Mouse (Mus musculus) heart, embryonic 16.5 days (tissue): ENCODE measurements at regions not wholly inside any gene's neighbourhood (a gene's known extent, or its start where the extent isn't known, plus 50 kb on each side); places are given as distances from the start of the nearest gene placed in this dataset.

ENCODE experiments used
- ATAC-seq: fragments of 200-750 bp; cut with Nextera tagmentation; replicated peaks from 2 replicates; pipeline ENCODE4 v1.8.0; 2017; ENCODE audit warnings: moderate number of reproducible peaks; ENCODE audit not compliant: insufficient read depth, low FRiP score; ENCODE audit errors: extremely low read depth
- H3K27ac ChIP-seq: fragments of 300-500 bp; sonication (generic); 2 replicates; pipeline ENCODE4 v1.5.1; 2014; ENCODE audit warnings: mild to moderate bottlenecking, low read length, control low read depth, moderate library complexity
- H3K27me3 ChIP-seq: fragments of 300-500 bp; sonication (generic); 2 replicates; pipeline ENCODE4 v1.6.1; 2014; ENCODE audit warnings: low read length, mixed read lengths; ENCODE audit not compliant: control insufficient read depth, insufficient read depth
- H3K36me3 ChIP-seq: fragments of 300-500 bp; sonication (generic); 2 replicates; pipeline ENCODE4 v1.6.1; 2014; ENCODE audit not compliant: control insufficient read depth, insufficient read depth
- H3K4me1 ChIP-seq: fragments of 300-500 bp; sonication (generic); 2 replicates; pipeline ENCODE4 v1.6.1; 2014; ENCODE audit warnings: low read length, mixed read lengths; ENCODE audit not compliant: control insufficient read depth, insufficient read depth
- H3K4me2 ChIP-seq: fragments of 300-500 bp; sonication (generic); 2 replicates; pipeline ENCODE4 v1.6.1; 2014; ENCODE audit warnings: low read depth, mild to moderate bottlenecking, control low read depth, low read length
- H3K4me3 ChIP-seq: fragments of 300-500 bp; sonication (generic); 2 replicates; pipeline ENCODE4 v1.5.1; 2014; ENCODE audit warnings: mild to moderate bottlenecking, control low read depth, low read length
- H3K9ac ChIP-seq: fragments of 300-500 bp; sonication (generic); 2 replicates; pipeline ENCODE4 v1.6.1; 2014; ENCODE audit warnings: low read length, control low read depth
- H3K9me3 ChIP-seq: fragments of 300-500 bp; sonication (generic); replicated peaks from 2 replicates; pipeline ENCODE4 v1.6.1; 2016; ENCODE audit warnings: low read length; ENCODE audit not compliant: control insufficient read depth
- WGBS: fragments of 180-500 bp; shearing (Covaris S2); extraction: QIAGEN DNeasy Blood & Tissue Kit; methylation state at CpG from one replicate; pipeline ENCODE4 v1.1.7; 2014; 5-methylcytosine and 5-hydroxymethylcytosine counted together

- H3K27ac ChIP-seq: peak overlapping the region; percentile 48; the same call in 1 of the 2 replicates
- no peaks in the 10 kb centered on the region for H3K9me3 ChIP-seq
- peaks cover 16% of the 10 kb centered on the region for H3K4me1 ChIP-seq
- H3K4me2 ChIP-seq: no peak overlapping the region
- no peaks in the 10 kb centered on the region for H3K27me3 ChIP-seq
- no peak overlapping the region for H3K9ac ChIP-seq
- no peaks in the 10 kb centered on the region for H3K36me3 ChIP-seq
- ATAC-seq: peak; percentile 42; the same call in 1 of the 2 replicates
- H3K4me3 ChIP-seq: no peak overlapping the region
- 61% methylated on average over 17 of the region's 17 CpGs for WGBS
Measured at GRCm38 (mm10) chr12:25266701-25267571, 170.0 kb upstream of the Id2 start.

DNA sequence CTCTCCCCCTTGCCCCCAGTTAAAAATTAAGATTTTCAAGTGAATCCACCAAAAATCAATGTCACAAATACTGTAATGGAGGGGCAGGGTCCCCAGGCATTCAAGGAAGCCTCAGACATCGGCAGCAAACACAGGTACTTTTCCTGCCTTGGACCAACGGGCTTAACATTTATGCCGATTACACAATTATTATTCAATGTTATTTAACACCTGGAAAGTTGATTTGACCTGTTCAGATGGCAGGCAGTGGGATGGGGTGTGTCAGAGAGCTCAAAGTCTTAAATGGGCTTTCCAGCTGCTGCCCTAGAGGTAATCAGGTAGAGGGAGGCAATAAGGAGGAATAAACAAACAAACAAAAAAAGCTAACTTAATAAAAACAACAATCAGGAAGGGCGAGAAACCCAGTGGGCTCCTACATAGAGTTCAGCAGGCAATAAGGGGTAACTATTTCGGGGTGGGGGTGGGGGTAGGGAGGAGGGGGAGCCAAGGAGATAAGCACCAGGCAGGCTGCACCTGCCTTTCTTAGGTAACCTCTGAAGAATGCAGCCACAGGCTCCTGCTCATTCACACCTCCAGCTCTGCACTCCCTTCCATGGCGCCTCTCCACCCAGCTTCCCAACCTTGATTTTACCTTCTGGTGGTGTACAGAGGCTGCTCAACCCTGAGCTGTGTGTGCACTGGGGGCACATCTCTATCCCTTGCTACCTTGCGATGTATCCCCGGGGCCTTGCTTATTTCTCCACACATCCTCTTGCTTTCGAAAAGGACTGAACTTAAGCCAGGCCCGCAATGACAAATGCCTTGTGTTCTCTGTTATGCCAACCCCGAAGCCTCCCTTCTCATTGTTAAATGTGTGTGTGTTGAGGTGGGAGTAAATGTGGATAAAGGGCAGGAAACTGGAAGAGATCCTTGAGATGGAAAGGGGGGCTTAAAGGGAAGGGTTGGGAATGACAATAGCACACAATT lies 168.9 kb upstream of the Id2 start:
- no peak overlapping the region for H3K4me2 ChIP-seq
- no peak overlapping the region for H3K27ac ChIP-seq
- H3K27me3 ChIP-seq: no peaks in the 10 kb centered on the region
- H3K36me3 ChIP-seq: no peaks in the 10 kb centered on the region
- no peak for ATAC-seq
- H3K9ac ChIP-seq: no peak overlapping the region
- H3K4me3 ChIP-seq: no peak overlapping the region
- no peaks in the 10 kb centered on the region for H3K9me3 ChIP-seq
- WGBS: 59% methylated on average over 11 of the region's 11 CpGs
- H3K4me1 ChIP-seq: peaks cover 16% of the 10 kb centered on the region

DNA sequence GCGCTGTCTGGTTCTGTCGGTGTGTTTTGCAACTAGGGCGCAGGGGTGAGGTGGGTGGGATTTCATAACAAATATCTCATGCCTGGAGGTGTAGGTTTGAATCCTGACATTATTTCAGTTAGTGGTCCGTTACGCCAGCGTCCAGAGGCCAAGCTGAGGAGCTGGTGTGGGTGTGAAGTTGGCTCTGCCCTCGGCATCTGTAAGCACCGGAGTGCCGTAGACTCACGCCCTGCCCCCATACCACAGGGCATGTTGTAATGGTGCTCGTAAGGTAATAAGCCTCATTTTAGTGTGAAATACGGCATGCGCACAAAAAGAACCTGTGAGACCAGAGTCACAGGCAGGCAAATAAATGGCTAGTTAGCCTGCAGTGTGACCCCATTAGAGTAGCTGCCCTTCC lies 168.1 kb upstream of the Id2 start:
- H3K4me2 ChIP-seq: no peak overlapping the region
- H3K36me3 ChIP-seq: no peaks in the 10 kb centered on the region
- 88% methylated on average over 13 of the region's 13 CpGs for WGBS
- no peak for ATAC-seq
- H3K27me3 ChIP-seq: no peaks in the 10 kb centered on the region
- no peak overlapping the region for H3K27ac ChIP-seq
- no peak overlapping the region for H3K9ac ChIP-seq
- no peak overlapping the region for H3K4me3 ChIP-seq
- peaks cover 16% of the 10 kb centered on the region for H3K4me1 ChIP-seq
- H3K9me3 ChIP-seq: no peaks in the 10 kb centered on the region

DNA sequence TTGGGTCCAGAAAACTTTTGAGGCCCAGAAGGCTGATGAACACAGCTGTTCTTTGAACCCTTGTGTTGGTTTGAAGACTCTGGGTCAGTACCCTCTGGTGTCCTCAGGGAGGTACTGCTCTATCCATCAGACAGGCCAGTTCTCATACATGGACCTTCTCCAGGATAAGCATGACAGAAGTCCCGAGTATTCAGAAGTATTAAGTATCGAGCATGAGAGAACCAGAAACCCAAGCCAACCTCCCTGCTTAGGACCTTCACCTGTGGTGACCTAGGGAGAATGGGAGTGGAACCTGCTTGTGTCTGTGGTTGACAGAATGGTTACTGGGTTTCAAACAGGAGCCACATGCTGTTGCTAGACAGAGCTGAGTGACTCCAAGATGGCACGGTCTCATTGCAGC lies 167.5 kb upstream of the Id2 start:
- ATAC-seq: no peak
- Histone ChIP-seq H3K27ac (no peak overlapping the region), H3K9ac (no peak overlapping the region), H3K4me3 (no peak overlapping the region), H3K9me3 (no peaks in the 10 kb centered on the region), H3K27me3 (no peaks in the 10 kb centered on the region), H3K4me1 (peaks cover 10% of the 10 kb centered on the region), H3K4me2 (no peak overlapping the region), H3K36me3 (no peaks in the 10 kb centered on the region)
- 93% methylated on average over 3 of the region's 3 CpGs for WGBS

- H3K36me3 ChIP-seq: no peaks in the 10 kb centered on the region
- 81% methylated on average over 3 of the region's 3 CpGs for WGBS
- peaks cover 4% of the 10 kb centered on the region for H3K4me1 ChIP-seq
- H3K4me2 ChIP-seq: no peak overlapping the region
- H3K27me3 ChIP-seq: no peaks in the 10 kb centered on the region
- H3K4me3 ChIP-seq: no peak overlapping the region
- 0 out of 2 replicates have a peak, but pooled peaks cover 2% of the 10 kb centered on the region for H3K9me3 ChIP-seq
- no peak overlapping the region for H3K9ac ChIP-seq
- no peak for ATAC-seq
- no peak overlapping the region for H3K27ac ChIP-seq
Measured at GRCm38 (mm10) chr12:25262461-25262860, 165.5 kb upstream of the Id2 start.

GRCm38 (mm10) chr12:25259123-25259522 lies 162.2 kb upstream of the Id2 start:
- ATAC-seq: no peak
- H3K36me3 ChIP-seq: no peaks in the 10 kb centered on the region
- 0 out of 2 replicates have a peak, but pooled peaks cover 3% of the 10 kb centered on the region for H3K4me1 ChIP-seq
- H3K9ac ChIP-seq: no peak overlapping the region
- 89% methylated on average over 2 of the region's 2 CpGs for WGBS
- H3K4me3 ChIP-seq: no peak overlapping the region
- 0 out of 2 replicates have a peak, but pooled peaks cover 2% of the 10 kb centered on the region for H3K9me3 ChIP-seq
- no peak overlapping the region for H3K4me2 ChIP-seq
- H3K27me3 ChIP-seq: no peaks in the 10 kb centered on the region
- H3K27ac ChIP-seq: no peak overlapping the region

DNA sequence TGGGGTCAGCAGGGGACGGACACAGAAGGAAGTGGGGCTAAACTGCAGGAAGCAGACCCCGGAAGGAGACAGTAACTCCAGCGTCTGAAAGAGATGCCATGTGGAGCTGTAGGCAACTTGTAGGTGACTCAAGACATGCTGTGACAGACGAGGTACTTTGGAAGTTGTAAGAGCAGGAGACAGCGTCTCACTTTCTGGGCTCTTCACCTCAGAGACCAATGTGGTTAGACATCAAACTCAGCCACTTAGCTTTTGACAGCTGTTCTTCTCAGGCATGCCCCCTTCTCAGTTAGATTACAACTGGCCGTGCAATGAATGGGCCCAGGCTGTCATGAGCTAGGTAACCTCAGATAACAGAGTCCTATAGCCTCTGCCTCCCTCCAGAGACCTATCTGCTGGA lies 159.3 kb upstream of the Id2 start:
- Histone ChIP-seq H3K27ac (no peak overlapping the region), H3K36me3 (no peaks in the 10 kb centered on the region), H3K4me2 (no peak overlapping the region), H3K4me1 (0 out of 2 replicates have a peak, but pooled peaks cover 3% of the 10 kb centered on the region), H3K4me3 (no peak overlapping the region), H3K27me3 (no peaks in the 10 kb centered on the region), H3K9ac (no peak overlapping the region), H3K9me3 (0 out of 2 replicates have a peak, but pooled peaks cover 5% of the 10 kb centered on the region)
- 22% methylated on average over 6 of the region's 6 CpGs for WGBS
- no peak for ATAC-seq

DNA sequence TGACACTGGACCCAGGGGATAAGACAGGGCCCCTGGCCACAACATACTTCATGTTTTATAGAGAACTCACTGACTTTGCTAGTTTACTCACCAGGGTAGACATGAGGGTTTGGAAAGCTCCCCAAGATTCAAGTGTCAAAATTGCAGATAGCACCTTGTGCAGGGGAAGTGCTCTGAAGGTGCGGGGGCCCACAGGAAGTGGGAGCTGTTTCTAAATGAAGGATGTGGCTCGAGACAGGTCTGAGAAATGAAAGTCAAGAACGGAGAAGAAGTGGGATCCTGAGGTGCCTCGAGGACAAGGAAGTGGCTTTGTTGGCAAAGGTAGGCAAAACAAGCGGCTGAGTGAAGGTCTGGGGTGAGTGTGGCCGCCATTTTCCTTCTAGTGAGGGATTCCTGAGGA lies 157.8 kb upstream of the Id2 start:
- Histone ChIP-seq H3K9me3 (0 out of 2 replicates have a peak, but pooled peaks cover 5% of the 10 kb centered on the region), H3K4me2 (no peak overlapping the region), H3K4me1 (0 out of 2 replicates have a peak, but pooled peaks cover 3% of the 10 kb centered on the region), H3K36me3 (no peaks in the 10 kb centered on the region), H3K9ac (no peak overlapping the region), H3K27me3 (no peaks in the 10 kb centered on the region), H3K27ac (no peak overlapping the region), H3K4me3 (no peak overlapping the region)
- whole genome bisulfite sequencing: 82% methylated on average over 6 of the region's 6 CpGs
- no peak for ATAC-seq
